Mouse (Mus musculus): Measurements from ENCODE around the gene Slc22a22. TPM values are rescaled to one million over a fixed set of nuclear protein-coding genes. Genes with fewer than 3 reads are reported as not detected.

The Slc22a22 gene
- polyA plus RNA-seq, 1 experiment from 2014 or later: not detected

DNA sequence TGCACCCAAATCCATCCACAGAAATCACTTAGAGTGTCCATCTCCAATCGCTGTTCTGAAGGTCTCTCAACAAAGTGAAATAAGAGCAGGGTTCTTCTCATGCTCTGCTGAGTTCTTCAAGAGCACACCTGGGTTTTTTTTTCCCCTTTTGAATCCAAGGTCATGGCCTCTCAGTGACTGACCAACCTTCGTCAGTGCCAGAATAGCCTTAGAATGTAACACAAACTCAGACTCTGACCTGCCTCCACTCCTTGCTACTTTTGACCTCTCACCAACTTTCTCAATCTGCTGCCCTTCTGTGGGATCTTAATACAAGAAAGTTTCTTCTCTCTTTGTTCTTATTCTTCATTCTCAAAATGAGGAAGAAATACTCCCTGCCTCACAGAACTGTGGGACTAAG is 18.7 kb upstream of the Slc22a22 start:
- H3K4me1 ChIP-seq (ENCODE audit: control insufficient read depth, low read depth, low read length): no peaks in the 10 kb centered on the region
- no peaks in the 10 kb centered on the region for H3K36me3 ChIP-seq (ENCODE audit: control insufficient read depth, insufficient read depth)
- no peak overlapping the region for H3K4me2 ChIP-seq (ENCODE audit: low read depth, low read length)
- no peaks in the 10 kb centered on the region for H3K9me3 ChIP-seq (replicated peaks; ENCODE audit: control insufficient read depth, low read length)
- no peak overlapping the region for H3K4me3 ChIP-seq (ENCODE audit: low read depth, low read length)
- ATAC-seq (ENCODE audit: low read depth): no peak
- no peaks in the 10 kb centered on the region for H3K27me3 ChIP-seq (ENCODE audit: control insufficient read depth, insufficient read depth, low read depth, low read length)
- 61% methylated on average over 2 of the region's 2 CpGs for WGBS (ENCODE audit: insufficient replicate concordance)
- H3K9ac ChIP-seq (ENCODE audit: low read depth, low read length): no peak overlapping the region
- H3K27ac ChIP-seq (ENCODE audit: low read length): no peak overlapping the region

DNA sequence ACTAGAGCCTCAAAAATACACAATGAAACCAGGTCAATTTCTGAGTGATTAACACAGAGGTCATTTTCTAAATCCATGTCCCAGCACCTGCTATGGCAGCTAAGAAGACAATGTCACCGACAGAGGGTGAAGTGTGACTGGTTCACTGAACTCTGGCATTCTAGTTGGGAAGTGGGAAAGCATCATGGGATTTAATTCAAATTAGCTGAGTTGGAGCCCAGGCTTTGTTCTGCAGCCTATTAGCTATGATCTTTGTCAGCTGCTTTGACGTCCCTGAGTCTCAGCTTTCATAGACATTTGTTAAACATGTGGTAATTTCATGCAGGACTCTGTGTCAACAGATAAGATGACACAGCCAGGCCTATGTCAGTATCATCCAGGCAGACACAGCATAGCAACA is 5.1 kb upstream of the Slc22a22 start:
- no peak overlapping the region for H3K4me3 ChIP-seq (ENCODE audit: low read depth, low read length)
- no peak overlapping the region for H3K9ac ChIP-seq (ENCODE audit: low read depth, low read length)
- H3K27ac ChIP-seq (ENCODE audit: low read length): no peak overlapping the region
- H3K36me3 ChIP-seq (ENCODE audit: control insufficient read depth, insufficient read depth): no peaks in the 10 kb centered on the region
- no peaks in the 10 kb centered on the region for H3K4me1 ChIP-seq (ENCODE audit: control insufficient read depth, low read depth, low read length)
- H3K4me2 ChIP-seq (ENCODE audit: low read depth, low read length): no peak overlapping the region
- H3K9me3 ChIP-seq (replicated peaks; ENCODE audit: control insufficient read depth, low read length): no peaks in the 10 kb centered on the region
- ATAC-seq (ENCODE audit: low read depth): no peak
- 42% methylated on average over 2 of the region's 2 CpGs for WGBS (ENCODE audit: insufficient replicate concordance)
- no peaks in the 10 kb centered on the region for H3K27me3 ChIP-seq (ENCODE audit: control insufficient read depth, insufficient read depth, low read depth, low read length)

DNA sequence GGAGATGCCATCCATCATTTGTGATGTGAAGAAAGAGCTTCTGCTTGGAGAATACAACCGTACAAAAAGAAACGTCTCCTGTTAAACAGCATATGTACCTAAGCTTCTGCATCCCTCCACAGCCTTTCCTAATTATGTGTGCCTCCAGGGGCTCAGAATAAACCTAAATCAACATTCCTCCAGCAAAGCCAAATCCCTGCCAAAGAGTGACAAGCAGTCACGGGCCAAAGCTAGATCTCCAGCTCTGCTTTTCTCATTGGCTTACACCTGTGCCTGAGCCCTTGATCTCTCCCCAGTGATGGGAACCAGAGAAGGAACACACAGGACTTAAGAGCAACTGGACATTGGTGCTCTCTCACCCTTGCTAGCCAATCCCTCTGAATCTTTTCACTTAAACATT is 5.8 kb downstream of the Slc22a22 start:
- no peaks in the 10 kb centered on the region for H3K9me3 ChIP-seq (replicated peaks; ENCODE audit: control insufficient read depth, low read length)
- WGBS (ENCODE audit: insufficient replicate concordance): 62% methylated on average over 3 of the region's 3 CpGs

DNA sequence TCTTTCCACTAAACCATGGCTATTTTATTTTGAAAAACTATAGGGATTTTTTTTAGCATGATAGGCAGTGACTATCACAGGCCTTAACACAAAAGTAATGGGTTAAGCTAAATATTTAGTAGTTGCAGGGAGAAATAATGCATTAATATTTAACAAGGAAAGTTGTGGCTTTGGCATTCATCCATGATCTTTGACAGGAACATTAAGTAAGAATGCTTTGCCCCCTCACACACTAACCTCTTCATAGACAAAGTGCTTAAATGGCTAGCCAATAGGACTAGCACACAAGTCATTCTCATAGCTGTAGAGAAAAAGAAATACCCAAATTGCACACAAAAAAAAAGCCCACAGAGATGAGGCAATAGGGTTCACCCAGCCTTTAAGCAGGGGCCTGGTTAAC is 11.4 kb downstream of the Slc22a22 start:
- no peaks in the 10 kb centered on the region for H3K36me3 ChIP-seq (ENCODE audit: control insufficient read depth, insufficient read depth)
- no peak for ATAC-seq (ENCODE audit: low read depth)
- no peak overlapping the region for H3K9ac ChIP-seq (ENCODE audit: low read depth, low read length)
- H3K27me3 ChIP-seq (ENCODE audit: control insufficient read depth, insufficient read depth, low read depth, low read length): no peaks in the 10 kb centered on the region
- H3K27ac ChIP-seq (ENCODE audit: low read length): no peak overlapping the region
- H3K4me1 ChIP-seq (ENCODE audit: control insufficient read depth, low read depth, low read length): no peaks in the 10 kb centered on the region
- H3K4me2 ChIP-seq (ENCODE audit: low read depth, low read length): no peak overlapping the region
- no peak overlapping the region for H3K4me3 ChIP-seq (ENCODE audit: low read depth, low read length)
- H3K9me3 ChIP-seq (replicated peaks; ENCODE audit: control insufficient read depth, low read length): no peaks in the 10 kb centered on the region

More for the DNA sequence above, 5.8 kb downstream of the Slc22a22 start:
- Histone ChIP-seq H3K27ac (ENCODE audit: low read length) (no peak overlapping the region), H3K4me3 (ENCODE audit: low read depth, low read length) (no peak overlapping the region), H3K4me2 (ENCODE audit: low read depth, low read length) (no peak overlapping the region), H3K36me3 (ENCODE audit: control insufficient read depth, insufficient read depth) (no peaks in the 10 kb centered on the region), H3K9ac (ENCODE audit: low read depth, low read length) (no peak overlapping the region), H3K27me3 (ENCODE audit: control insufficient read depth, insufficient read depth, low read depth, low read length) (no peaks in the 10 kb centered on the region), H3K4me1 (ENCODE audit: control insufficient read depth, low read depth, low read length) (no peaks in the 10 kb centered on the region)
- no peak for ATAC-seq (ENCODE audit: low read depth)

DNA sequence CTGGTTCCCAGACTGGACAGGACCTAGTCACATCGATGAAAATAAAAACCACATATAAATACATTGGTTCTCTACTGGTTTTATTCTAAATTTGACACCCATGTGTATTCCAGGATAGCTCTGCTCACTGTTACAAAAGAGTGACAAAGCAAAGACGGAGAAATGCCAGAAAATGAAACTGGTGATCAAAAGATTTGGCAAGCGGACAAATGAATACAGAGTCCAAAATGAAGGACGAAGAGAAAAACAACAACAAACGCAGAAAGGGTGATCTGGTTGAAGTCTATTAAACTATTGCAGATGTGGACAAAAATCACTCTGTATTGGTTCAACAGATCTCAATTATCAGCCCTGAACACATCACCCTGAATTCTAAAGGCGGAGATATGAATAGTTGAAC is 12.4 kb downstream of the Slc22a22 start:
- no peaks in the 10 kb centered on the region for H3K4me1 ChIP-seq (ENCODE audit: control insufficient read depth, low read depth, low read length)
- no peak overlapping the region for H3K4me2 ChIP-seq (ENCODE audit: low read depth, low read length)
- H3K9me3 ChIP-seq (replicated peaks; ENCODE audit: control insufficient read depth, low read length): no peaks in the 10 kb centered on the region
- no peaks in the 10 kb centered on the region for H3K27me3 ChIP-seq (ENCODE audit: control insufficient read depth, insufficient read depth, low read depth, low read length)
- no peak overlapping the region for H3K27ac ChIP-seq (ENCODE audit: low read length)
- H3K4me3 ChIP-seq (ENCODE audit: low read depth, low read length): no peak overlapping the region
- no peak for ATAC-seq (ENCODE audit: low read depth)
- WGBS (ENCODE audit: insufficient replicate concordance): 68% methylated on average over 6 of the region's 6 CpGs
- no peak overlapping the region for H3K9ac ChIP-seq (ENCODE audit: low read depth, low read length)
- no peaks in the 10 kb centered on the region for H3K36me3 ChIP-seq (ENCODE audit: control insufficient read depth, insufficient read depth)

DNA sequence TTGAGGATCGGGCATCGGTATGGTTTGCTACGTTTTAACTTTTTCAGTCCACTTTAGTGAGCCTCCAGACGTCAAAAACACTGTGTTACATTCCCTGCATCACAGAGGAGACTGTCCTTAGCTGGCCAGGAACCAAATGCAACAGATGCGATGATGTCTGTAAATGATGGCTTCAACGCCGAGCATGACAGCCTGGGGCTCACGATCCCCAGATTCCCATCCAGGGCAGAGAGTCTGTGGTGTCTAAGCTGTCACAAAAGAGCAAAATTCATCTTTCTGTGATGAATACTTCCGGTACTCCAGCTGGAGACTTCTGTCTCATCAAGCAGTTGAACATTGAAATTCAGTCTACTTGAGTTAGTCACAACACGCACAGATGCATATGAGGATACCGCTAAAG is 13.4 kb downstream of the Slc22a22 start:
- no peaks in the 10 kb centered on the region for H3K4me1 ChIP-seq (ENCODE audit: control insufficient read depth, low read depth, low read length)
- no peak overlapping the region for H3K4me2 ChIP-seq (ENCODE audit: low read depth, low read length)
- H3K36me3 ChIP-seq (ENCODE audit: control insufficient read depth, insufficient read depth): no peaks in the 10 kb centered on the region
- no peaks in the 10 kb centered on the region for H3K9me3 ChIP-seq (replicated peaks; ENCODE audit: control insufficient read depth, low read length)
- H3K27ac ChIP-seq (ENCODE audit: low read length): no peak overlapping the region
- H3K4me3 ChIP-seq (ENCODE audit: low read depth, low read length): no peak overlapping the region
- H3K27me3 ChIP-seq (ENCODE audit: control insufficient read depth, insufficient read depth, low read depth, low read length): no peaks in the 10 kb centered on the region
- WGBS (ENCODE audit: insufficient replicate concordance): 70% methylated on average over 11 of the region's 11 CpGs
- no peak overlapping the region for H3K9ac ChIP-seq (ENCODE audit: low read depth, low read length)
- ATAC-seq (ENCODE audit: low read depth): no peak

DNA sequence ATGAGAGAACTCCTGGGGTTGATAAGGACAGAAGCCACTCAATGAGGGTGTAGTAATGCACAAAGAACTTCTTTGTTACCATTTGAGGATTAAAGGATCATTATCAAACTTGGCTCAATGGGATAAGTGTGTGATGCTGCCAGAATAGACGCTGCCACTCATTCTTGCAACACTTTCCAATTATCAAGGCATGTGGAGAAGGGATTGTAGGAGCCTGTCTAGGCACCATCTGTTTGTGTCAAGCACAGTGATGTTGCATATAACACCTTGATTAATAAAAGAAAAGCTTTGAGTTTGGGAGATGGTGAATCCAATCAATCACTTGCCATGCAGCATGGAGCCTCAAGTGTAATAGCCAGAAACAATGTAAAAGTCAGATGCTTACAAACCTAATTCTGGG is 16.1 kb downstream of the Slc22a22 start:
- H3K4me2 ChIP-seq (ENCODE audit: low read depth, low read length): no peak overlapping the region
- WGBS (ENCODE audit: insufficient replicate concordance): 39% methylated on average over 1 of the region's 1 CpGs
- no peak overlapping the region for H3K27ac ChIP-seq (ENCODE audit: low read length)
- no peak overlapping the region for H3K9ac ChIP-seq (ENCODE audit: low read depth, low read length)
- no peaks in the 10 kb centered on the region for H3K9me3 ChIP-seq (replicated peaks; ENCODE audit: control insufficient read depth, low read length)
- ATAC-seq (ENCODE audit: low read depth): no peak
- H3K4me3 ChIP-seq (ENCODE audit: low read depth, low read length): no peak overlapping the region
- H3K4me1 ChIP-seq (ENCODE audit: control insufficient read depth, low read depth, low read length): no peaks in the 10 kb centered on the region
- H3K27me3 ChIP-seq (ENCODE audit: control insufficient read depth, insufficient read depth, low read depth, low read length): no peaks in the 10 kb centered on the region
- H3K36me3 ChIP-seq (ENCODE audit: control insufficient read depth, insufficient read depth): no peaks in the 10 kb centered on the region

DNA sequence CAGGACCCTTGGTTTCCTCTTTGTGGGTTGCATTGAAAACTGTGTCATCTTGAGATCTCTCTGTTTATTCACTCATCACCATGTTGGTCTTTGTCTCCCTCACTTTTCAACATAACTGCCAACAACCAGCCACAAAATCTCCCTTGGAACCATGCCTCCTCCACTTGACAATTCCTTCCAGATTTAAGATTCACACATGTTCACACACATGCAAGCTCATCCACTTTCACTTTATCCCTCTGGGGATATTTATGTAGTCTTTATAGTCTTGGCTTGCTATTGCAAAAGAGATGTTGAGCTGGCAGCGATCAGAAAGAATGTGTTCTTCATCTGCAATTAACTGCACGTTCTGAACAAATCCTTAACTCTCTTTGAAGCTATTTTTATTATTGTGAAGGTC is 20.1 kb downstream of the Slc22a22 start:
- Histone ChIP-seq H3K27me3 (ENCODE audit: control insufficient read depth, insufficient read depth, low read depth, low read length) (no peaks in the 10 kb centered on the region), H3K4me2 (ENCODE audit: low read depth, low read length) (no peak overlapping the region), H3K9me3 (replicated peaks; ENCODE audit: control insufficient read depth, low read length) (no peaks in the 10 kb centered on the region), H3K36me3 (ENCODE audit: control insufficient read depth, insufficient read depth) (no peaks in the 10 kb centered on the region), H3K9ac (ENCODE audit: low read depth, low read length) (no peak overlapping the region), H3K4me3 (ENCODE audit: low read depth, low read length) (no peak overlapping the region), H3K4me1 (ENCODE audit: control insufficient read depth, low read depth, low read length) (no peaks in the 10 kb centered on the region), H3K27ac (ENCODE audit: low read length) (no peak overlapping the region)
- ATAC-seq (ENCODE audit: low read depth): no peak
- 41% methylated on average over 2 of the region's 2 CpGs for WGBS (ENCODE audit: insufficient replicate concordance)

DNA sequence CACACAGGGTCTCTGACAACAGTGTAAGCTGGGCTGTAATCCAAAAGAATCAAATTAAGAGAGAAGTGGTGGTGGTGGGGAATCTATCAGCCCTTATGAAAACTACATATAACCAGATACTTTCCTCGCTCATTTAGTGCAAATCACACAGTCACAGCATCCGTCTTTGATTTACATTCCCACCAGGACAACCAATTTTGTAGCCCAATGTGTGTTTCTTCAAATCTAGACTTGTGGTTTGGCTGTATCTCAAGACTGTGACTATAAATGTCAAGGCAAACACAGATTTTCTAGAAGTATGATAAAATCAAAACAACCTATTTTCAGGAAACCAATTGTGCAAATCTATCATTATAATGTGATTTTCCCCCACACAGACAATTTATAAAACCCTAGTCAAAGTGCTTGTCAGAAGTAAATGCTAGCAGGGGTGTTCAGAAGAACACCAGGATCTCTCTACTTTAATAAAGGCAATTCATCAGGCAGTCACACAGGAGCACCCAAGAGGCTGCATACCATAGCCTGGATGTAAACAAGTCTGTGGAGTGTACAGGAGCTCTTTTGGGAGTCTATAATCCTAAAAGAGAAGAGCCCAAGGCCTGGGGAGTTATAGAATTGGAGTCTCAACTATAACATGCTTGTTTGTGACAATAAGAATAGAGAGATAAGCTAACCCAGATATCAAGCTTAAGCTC is 42.6 kb downstream of the Slc22a22 start:
- H3K4me2 ChIP-seq (ENCODE audit: low read depth, low read length): no peak overlapping the region
- no peaks in the 10 kb centered on the region for H3K9me3 ChIP-seq (replicated peaks; ENCODE audit: control insufficient read depth, low read length)
- WGBS (ENCODE audit: insufficient replicate concordance): 55% methylated on average over 2 of the region's 2 CpGs
- H3K36me3 ChIP-seq (ENCODE audit: control insufficient read depth, insufficient read depth): no peaks in the 10 kb centered on the region
- no peak overlapping the region for H3K9ac ChIP-seq (ENCODE audit: low read depth, low read length)
- no peaks in the 10 kb centered on the region for H3K4me1 ChIP-seq (ENCODE audit: control insufficient read depth, low read depth, low read length)
- H3K4me3 ChIP-seq (ENCODE audit: low read depth, low read length): no peak overlapping the region
- no peak for ATAC-seq (ENCODE audit: low read depth)
- no peaks in the 10 kb centered on the region for H3K27me3 ChIP-seq (ENCODE audit: control insufficient read depth, insufficient read depth, low read depth, low read length)
- H3K27ac ChIP-seq (ENCODE audit: low read length): no peak overlapping the region

Data from liver, embryonic 16.5 days (tissue).